Mouse (Mus musculus) liver, embryonic 11.5 days (tissue): Measurements from ENCODE around the gene Prkacb. TPM values are rescaled to one million over a fixed set of nuclear protein-coding genes. Genes with fewer than 3 reads are reported as not detected.

Experiments used
- ATAC-seq: fragments of 200-750 bp; cut with Nextera tagmentation; replicated peaks from 2 replicates; pipeline ENCODE4 v1.8.0; 2017; ENCODE audit warnings: moderate number of reproducible peaks, mild to moderate bottlenecking, moderate TSS enrichment, moderate library complexity; ENCODE audit not compliant: low FRiP score
- DNase-seq: peaks from one replicate; pipeline ENCODE4 v3.0.0-alpha.2; 2017; ENCODE audit warnings: low spot score
- H3K27ac ChIP-seq: fragments of 300-500 bp; sonication (generic); 2 replicates; pipeline ENCODE4 v1.5.1; 2014; ENCODE audit warnings: mild to moderate bottlenecking, low read depth, low read length, control low read depth
- H3K27me3 ChIP-seq: fragments of 300-500 bp; sonication (generic); replicated peaks from 2 replicates; pipeline ENCODE4 v1.6.1; 2014; ENCODE audit warnings: low read length, mixed read lengths; ENCODE audit not compliant: control insufficient read depth, insufficient read depth
- H3K36me3 ChIP-seq: fragments of 300-500 bp; sonication (generic); 2 replicates; pipeline ENCODE4 v1.6.1; 2014; ENCODE audit warnings: mild to moderate bottlenecking, low read length, moderate library complexity, mixed read lengths; ENCODE audit not compliant: control insufficient read depth, insufficient read depth
- H3K4me1 ChIP-seq: fragments of 300-500 bp; sonication (generic); replicated peaks from 2 replicates; pipeline ENCODE4 v1.6.1; 2014; ENCODE audit warnings: low read length, mixed read lengths; ENCODE audit not compliant: control insufficient read depth, insufficient read depth
- H3K4me2 ChIP-seq: fragments of 300-500 bp; sonication (generic); 2 replicates; pipeline ENCODE4 v1.6.1; 2014; ENCODE audit warnings: mild to moderate bottlenecking, control low read depth, moderate library complexity
- H3K4me3 ChIP-seq: fragments of 300-500 bp; sonication (generic); 2 replicates; pipeline ENCODE4 v1.5.1; 2014; ENCODE audit warnings: low read depth, low read length, control low read depth
- H3K9ac ChIP-seq: fragments of 300-500 bp; sonication (generic); 2 replicates; pipeline ENCODE4 v1.6.1; 2014; ENCODE audit warnings: low read depth, low read length, control low read depth
- H3K9me3 ChIP-seq: fragments of 300-500 bp; sonication (generic); 2 replicates; pipeline ENCODE4 v1.6.1; 2016; ENCODE audit warnings: low read length, inconsistent platforms, mixed read lengths; ENCODE audit not compliant: control insufficient read depth
- WGBS: fragments of 180-500 bp; shearing (Covaris S2); extraction: QIAGEN DNeasy Blood & Tissue Kit; methylation state at CpG from one replicate; pipeline ENCODE4 v1.1.7; 2014; 5-methylcytosine and 5-hydroxymethylcytosine counted together
- polyA plus RNA-seq: library from polyadenylated mRNA; unstranded; fragments of >200 nt; fragmentation: Nextera tagmentation; extraction: Ambion mirVana; gene quantifications from 2 replicates; pipeline ENCODE4 v1.2.1, GENCODE M21; 2014

Gene Prkacb
- polyA plus RNA-seq, 1 experiment from 2014 or later, result 38.6 TPM

GRCm38 (mm10) chr3:146731499-146731898 lies 81.3 kb downstream of the Prkacb start:
- peaks cover 10% of the 10 kb centered on the region for H3K36me3 ChIP-seq
- ATAC-seq (no peak), DNase-seq (no peak)
- no peak overlapping the region for H3K4me3 ChIP-seq
- H3K27me3 ChIP-seq, result no peaks in the 10 kb centered on the region
- WGBS, result 94% methylated on average over 11 of the region's 11 CpGs
- peaks cover 14% of the 10 kb centered on the region for H3K4me1 ChIP-seq
- H3K4me2 ChIP-seq, result no peak overlapping the region
- H3K9me3 ChIP-seq, result no peaks in the 10 kb centered on the region
- no peak overlapping the region for H3K9ac ChIP-seq
- no peak overlapping the region for H3K27ac ChIP-seq

- H3K9me3 ChIP-seq, result peaks cover 3% of the 10 kb centered on the region; the same call in 1 of the 2 replicates
- ATAC-seq (no peak), DNase-seq (no peak)
- no peak overlapping the region for H3K27ac ChIP-seq
- no peak overlapping the region for H3K4me3 ChIP-seq
- no peaks in the 10 kb centered on the region for H3K4me1 ChIP-seq
- H3K27me3 ChIP-seq, result no peaks in the 10 kb centered on the region
- 73% methylated on average over 3 of the region's 3 CpGs for WGBS
- H3K36me3 ChIP-seq, result peaks cover 8% of the 10 kb centered on the region
- no peak overlapping the region for H3K4me2 ChIP-seq
- H3K9ac ChIP-seq, result no peak overlapping the region
These were observed 89.8 kb downstream of the Prkacb start for GRCm38 (mm10) chr3:146723037-146723436.

GRCm38 (mm10) chr3:146719696-146720095 lies 93.1 kb downstream of the Prkacb start:
- Histone ChIP-seq H3K27me3 (no peaks in the 10 kb centered on the region), H3K4me2 (no peak overlapping the region), H3K9me3 (no peaks in the 10 kb centered on the region), H3K4me1 (no peaks in the 10 kb centered on the region), H3K9ac (no peak overlapping the region), H3K27ac (no peak overlapping the region), H3K36me3 (no peaks in the 10 kb centered on the region), H3K4me3 (no peak overlapping the region)
- no peak for DNase-seq
- ATAC-seq, result no peak
- WGBS, result 76% methylated on average over 4 of the region's 4 CpGs

GRCm38 (mm10) chr3:146718251-146718650 lies 94.5 kb downstream of the Prkacb start:
- Histone ChIP-seq H3K4me1 (no peaks in the 10 kb centered on the region), H3K4me3 (no peak overlapping the region), H3K4me2 (no peak overlapping the region), H3K36me3 (no peaks in the 10 kb centered on the region), H3K9me3 (no peaks in the 10 kb centered on the region), H3K27ac (no peak overlapping the region), H3K27me3 (no peaks in the 10 kb centered on the region), H3K9ac (no peak overlapping the region)
- no peak for DNase-seq
- WGBS, result 82% methylated on average over 5 of the region's 5 CpGs
- ATAC-seq, result no peak

GRCm38 (mm10) chr3:146712305-146712704 lies 100.5 kb downstream of the Prkacb start:
- WGBS, result 75% methylated on average over 7 of the region's 7 CpGs
- no peak for ATAC-seq

GRCm38 (mm10) chr3:146711559-146711958 lies 101.2 kb downstream of the Prkacb start:
- WGBS, result 59% methylated on average over 6 of the region's 6 CpGs
- Histone ChIP-seq H3K9me3 (no peaks in the 10 kb centered on the region), H3K4me2 (no peak overlapping the region), H3K9ac (no peak overlapping the region), H3K4me1 (no peaks in the 10 kb centered on the region), H3K27ac (no peak overlapping the region), H3K36me3 (no peaks in the 10 kb centered on the region), H3K4me3 (no peak overlapping the region), H3K27me3 (no peaks in the 10 kb centered on the region)
- DNase-seq (no peak), ATAC-seq (no peak)

More at GRCm38 (mm10) chr3:146712305-146712704, 100.5 kb downstream of the Prkacb start:
- Histone ChIP-seq H3K27me3 (no peaks in the 10 kb centered on the region), H3K27ac (no peak overlapping the region), H3K4me2 (no peak overlapping the region), H3K9me3 (no peaks in the 10 kb centered on the region), H3K4me3 (no peak overlapping the region), H3K9ac (no peak overlapping the region), H3K4me1 (no peaks in the 10 kb centered on the region), H3K36me3 (no peaks in the 10 kb centered on the region)
- no peak for DNase-seq

GRCm38 (mm10) chr3:146711084-146711483 lies 101.7 kb downstream of the Prkacb start:
- Histone ChIP-seq H3K4me1 (no peaks in the 10 kb centered on the region), H3K4me3 (no peak overlapping the region), H3K27ac (no peak overlapping the region), H3K9ac (no peak overlapping the region), H3K9me3 (no peaks in the 10 kb centered on the region), H3K4me2 (no peak overlapping the region), H3K36me3 (no peaks in the 10 kb centered on the region), H3K27me3 (no peaks in the 10 kb centered on the region)
- DNase-seq, result no peak
- 85% methylated on average over 7 of the region's 7 CpGs for WGBS
- no peak for ATAC-seq

- DNase-seq, result no peak
- ATAC-seq, result no peak
- no peak overlapping the region for H3K27ac ChIP-seq
- no peak overlapping the region for H3K4me2 ChIP-seq
- no peaks in the 10 kb centered on the region for H3K27me3 ChIP-seq
- no peaks in the 10 kb centered on the region for H3K4me1 ChIP-seq
- no peaks in the 10 kb centered on the region for H3K36me3 ChIP-seq
- no peaks in the 10 kb centered on the region for H3K9me3 ChIP-seq
- WGBS, result 97% methylated on average over 1 of the region's 1 CpGs
- no peak overlapping the region for H3K9ac ChIP-seq
- no peak overlapping the region for H3K4me3 ChIP-seq
These were observed 103.7 kb downstream of the Prkacb start for GRCm38 (mm10) chr3:146709086-146709485.

GRCm38 (mm10) chr3:146708381-146708780 lies 104.4 kb downstream of the Prkacb start:
- H3K36me3 ChIP-seq, result no peaks in the 10 kb centered on the region
- DNase-seq (no peak), ATAC-seq (peak; percentile 43; the same call in 1 of the 2 replicates)
- H3K4me2 ChIP-seq, result no peak overlapping the region
- WGBS, result 64% methylated on average over 3 of the region's 3 CpGs
- no peaks in the 10 kb centered on the region for H3K27me3 ChIP-seq
- no peaks in the 10 kb centered on the region for H3K9me3 ChIP-seq
- H3K9ac ChIP-seq, result no peak overlapping the region
- no peak overlapping the region for H3K27ac ChIP-seq
- no peaks in the 10 kb centered on the region for H3K4me1 ChIP-seq
- no peak overlapping the region for H3K4me3 ChIP-seq
